Mouse (Mus musculus): ENCODE data around the gene Tcf12. TPM values are rescaled to one million over a fixed set of nuclear protein-coding genes. Genes with fewer than 3 reads are reported as not detected.

Tcf12 gene
- polyA plus RNA-seq, 1 experiment from 2014 or later: 29.7 TPM

DNA sequence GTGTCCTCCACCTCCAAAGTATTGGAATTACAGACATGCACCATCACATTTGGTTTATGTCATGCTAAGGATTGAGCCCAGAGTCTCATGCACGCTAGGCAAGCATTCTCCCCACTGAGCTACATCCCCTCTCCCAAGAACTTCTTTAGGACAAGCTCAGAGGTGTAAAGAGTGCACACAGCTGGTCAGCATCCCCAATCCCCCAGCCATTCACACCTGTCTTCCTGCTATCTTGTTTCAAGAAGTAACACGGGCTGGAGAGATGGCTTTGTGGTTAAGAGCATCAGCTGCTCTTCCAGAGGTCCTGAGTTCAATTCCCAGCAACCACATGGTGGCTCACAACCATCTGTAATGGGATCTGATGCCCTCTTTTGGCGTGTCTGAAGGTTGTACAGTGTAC is 295.6 kb downstream of the Tcf12 start:
- no peak for ATAC-seq (ENCODE audit: extremely low read depth, insufficient number of reproducible peaks, low FRiP score, low TSS enrichment)
- H3K36me3 ChIP-seq: no peaks in the 10 kb centered on the region
- H3K27me3 ChIP-seq (replicated peaks): no peaks in the 10 kb centered on the region
- H3K4me3 ChIP-seq: no peak overlapping the region
- no peak overlapping the region for H3K9ac ChIP-seq
- H3K9me3 ChIP-seq: no peaks in the 10 kb centered on the region
- H3K27ac ChIP-seq (replicated peaks): no peak overlapping the region
- no peak overlapping the region for H3K4me2 ChIP-seq
- peaks cover 7% of the 10 kb centered on the region; the same call in 1 of the 2 replicates for H3K4me1 ChIP-seq
- 41% methylated on average over 3 of the region's 3 CpGs for WGBS

- no peak for ATAC-seq (ENCODE audit: extremely low read depth, insufficient number of reproducible peaks, low FRiP score, low TSS enrichment)
- no peak overlapping the region for H3K27ac ChIP-seq (replicated peaks)
- H3K4me2 ChIP-seq: no peak overlapping the region
- H3K27me3 ChIP-seq (replicated peaks): no peaks in the 10 kb centered on the region
- no peak overlapping the region for H3K9ac ChIP-seq
- WGBS: 50% methylated on average over 3 of the region's 3 CpGs
- no peak overlapping the region for H3K4me3 ChIP-seq
- no peaks in the 10 kb centered on the region for H3K9me3 ChIP-seq
- no peaks in the 10 kb centered on the region for H3K36me3 ChIP-seq
- peaks cover 10% of the 10 kb centered on the region for H3K4me1 ChIP-seq
Measured at GRCm38 (mm10) chr9:71813565-71813964, 298.1 kb downstream of the Tcf12 start.

GRCm38 (mm10) chr9:71812914-71813313 is 298.8 kb downstream of the Tcf12 start:
- 55% methylated on average over 4 of the region's 4 CpGs for WGBS
- H3K27ac ChIP-seq (replicated peaks): no peak overlapping the region
- no peaks in the 10 kb centered on the region for H3K9me3 ChIP-seq
- H3K36me3 ChIP-seq: no peaks in the 10 kb centered on the region
- H3K27me3 ChIP-seq (replicated peaks): no peaks in the 10 kb centered on the region
- H3K4me2 ChIP-seq: no peak overlapping the region
- no peak for ATAC-seq (ENCODE audit: extremely low read depth, insufficient number of reproducible peaks, low FRiP score, low TSS enrichment)
- no peak overlapping the region for H3K4me3 ChIP-seq
- H3K9ac ChIP-seq: no peak overlapping the region
- peaks cover 10% of the 10 kb centered on the region for H3K4me1 ChIP-seq

DNA sequence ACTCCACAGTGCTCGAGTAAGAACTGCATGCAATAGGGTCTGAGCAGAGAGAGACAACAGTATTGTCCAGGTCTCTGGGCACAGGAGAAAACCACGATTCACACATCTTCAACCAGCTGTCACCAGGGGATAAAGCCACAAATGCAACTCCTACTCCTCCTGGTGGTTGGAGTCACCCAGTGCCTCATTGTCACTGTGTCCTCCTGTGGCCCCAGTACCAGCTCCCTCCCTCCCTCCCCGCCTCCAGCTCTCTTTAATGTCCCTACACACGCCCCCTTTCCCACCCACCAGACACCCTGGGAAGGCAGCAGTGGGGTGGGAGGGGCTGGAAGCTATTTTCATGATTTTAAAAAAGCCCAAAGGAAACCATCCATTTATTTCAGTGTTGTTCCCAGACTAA is 299.3 kb downstream of the Tcf12 start:
- no peaks in the 10 kb centered on the region for H3K27me3 ChIP-seq (replicated peaks)
- no peak overlapping the region for H3K4me3 ChIP-seq
- H3K4me1 ChIP-seq: peaks cover 10% of the 10 kb centered on the region
- no peak for ATAC-seq (ENCODE audit: extremely low read depth, insufficient number of reproducible peaks, low FRiP score, low TSS enrichment)
- H3K9ac ChIP-seq: no peak overlapping the region
- H3K36me3 ChIP-seq: no peaks in the 10 kb centered on the region
- no peak overlapping the region for H3K4me2 ChIP-seq
- no peaks in the 10 kb centered on the region for H3K9me3 ChIP-seq
- WGBS: 27% methylated on average over 4 of the region's 4 CpGs
- H3K27ac ChIP-seq (replicated peaks): no peak overlapping the region

DNA sequence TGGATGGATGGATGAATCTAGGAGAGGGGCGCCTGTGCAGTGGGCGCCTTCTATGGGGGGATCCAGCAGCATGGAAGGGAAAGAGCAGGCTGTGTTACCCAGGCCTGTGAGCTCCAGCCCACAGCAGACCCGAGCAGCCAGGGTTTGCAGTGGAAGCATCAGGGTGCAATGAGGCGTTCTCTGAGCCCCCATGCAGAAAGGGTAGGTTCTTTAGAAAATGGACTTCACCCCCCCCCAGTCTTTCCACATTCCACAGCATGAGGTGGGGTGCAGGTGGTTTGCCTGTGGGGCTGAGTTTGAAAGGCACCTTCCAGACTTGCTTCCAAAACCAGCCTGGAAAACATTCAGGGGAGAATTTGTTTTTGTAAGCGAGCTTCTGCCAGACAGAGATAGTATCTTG is 300.3 kb downstream of the Tcf12 start:
- Histone ChIP-seq H3K27me3 (replicated peaks) (no peaks in the 10 kb centered on the region), H3K4me1 (peaks cover 10% of the 10 kb centered on the region), H3K4me2 (no peak overlapping the region), H3K36me3 (no peaks in the 10 kb centered on the region), H3K9ac (no peak overlapping the region), H3K9me3 (no peaks in the 10 kb centered on the region), H3K4me3 (no peak overlapping the region), H3K27ac (replicated peaks) (no peak overlapping the region)
- 61% methylated on average over 5 of the region's 5 CpGs for WGBS
- no peak for ATAC-seq (ENCODE audit: extremely low read depth, insufficient number of reproducible peaks, low FRiP score, low TSS enrichment)

DNA sequence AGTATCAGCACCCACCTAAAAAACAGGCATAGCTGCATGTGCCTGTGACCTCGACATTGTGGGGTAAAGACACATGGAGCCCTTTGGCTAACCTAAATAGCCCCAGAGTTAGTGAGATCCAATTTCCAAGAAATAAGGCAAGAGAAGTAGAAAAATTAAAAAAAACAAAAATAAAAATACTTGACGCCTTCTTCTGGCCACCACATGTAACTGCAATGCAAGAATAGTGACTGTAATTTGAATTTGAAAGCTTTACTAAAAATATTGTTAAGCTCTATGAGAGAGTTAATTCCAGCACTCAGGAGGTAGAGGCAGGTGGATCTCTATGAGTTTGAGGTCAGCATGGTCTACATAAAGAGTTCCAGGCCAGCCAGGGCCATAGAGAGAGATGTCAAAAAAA is 300.9 kb downstream of the Tcf12 start:
- H3K27ac ChIP-seq (replicated peaks): no peak overlapping the region
- no peaks in the 10 kb centered on the region for H3K27me3 ChIP-seq (replicated peaks)
- no peak overlapping the region for H3K4me2 ChIP-seq
- 70% methylated on average over 2 of the region's 2 CpGs for WGBS
- no peak overlapping the region for H3K9ac ChIP-seq
- no peaks in the 10 kb centered on the region for H3K9me3 ChIP-seq
- H3K4me3 ChIP-seq: no peak overlapping the region
- H3K4me1 ChIP-seq: peaks cover 15% of the 10 kb centered on the region
- no peaks in the 10 kb centered on the region for H3K36me3 ChIP-seq
- ATAC-seq (ENCODE audit: extremely low read depth, insufficient number of reproducible peaks, low FRiP score, low TSS enrichment): no peak

GRCm38 (mm10) chr9:71808640-71809254 is 302.9 kb downstream of the Tcf12 start:
- WGBS: 31% methylated on average over 11 of the region's 11 CpGs
- H3K4me3 ChIP-seq: peak overlapping the region; percentile 29

DNA sequence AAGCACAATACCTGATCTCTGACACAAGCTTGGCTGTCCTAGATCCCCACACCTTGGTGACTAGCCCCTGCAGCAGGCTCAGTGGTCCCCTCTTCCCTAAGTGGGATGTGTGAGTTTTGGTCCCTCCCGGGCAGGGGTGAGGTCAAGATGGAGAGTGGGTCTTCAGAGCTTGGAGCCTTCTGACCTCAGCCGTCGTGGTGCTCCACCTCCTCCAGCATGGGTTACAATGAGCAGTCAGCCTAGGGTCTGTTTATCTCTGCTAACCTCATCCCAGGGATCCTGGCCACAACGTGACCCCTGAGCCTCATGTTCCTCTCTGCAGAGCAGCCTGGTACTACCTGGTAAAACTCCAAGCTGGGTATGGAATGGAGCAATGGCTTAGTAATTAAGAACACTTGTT is 303.9 kb downstream of the Tcf12 start:
- no peak for ATAC-seq (ENCODE audit: extremely low read depth, insufficient number of reproducible peaks, low FRiP score, low TSS enrichment)
- H3K9ac ChIP-seq: no peak overlapping the region
- no peak overlapping the region for H3K4me3 ChIP-seq
- H3K36me3 ChIP-seq: no peaks in the 10 kb centered on the region
- H3K4me1 ChIP-seq: peaks cover 27% of the 10 kb centered on the region
- no peak overlapping the region for H3K4me2 ChIP-seq
- no peaks in the 10 kb centered on the region for H3K9me3 ChIP-seq
- 49% methylated on average over 4 of the region's 4 CpGs for WGBS
- no peaks in the 10 kb centered on the region for H3K27me3 ChIP-seq (replicated peaks)
- H3K27ac ChIP-seq (replicated peaks): no peak overlapping the region

More at GRCm38 (mm10) chr9:71808640-71809254, 302.9 kb downstream of the Tcf12 start:
- Histone ChIP-seq H3K9me3 (no peaks in the 10 kb centered on the region), H3K36me3 (no peaks in the 10 kb centered on the region), H3K4me2 (peak overlapping the region; percentile 62), H3K9ac (no peak overlapping the region), H3K27ac (replicated peaks) (no peak overlapping the region), H3K4me1 (peaks cover 23% of the 10 kb centered on the region), H3K27me3 (replicated peaks) (no peaks in the 10 kb centered on the region)
- no peak for ATAC-seq (ENCODE audit: extremely low read depth, insufficient number of reproducible peaks, low FRiP score, low TSS enrichment)

DNA sequence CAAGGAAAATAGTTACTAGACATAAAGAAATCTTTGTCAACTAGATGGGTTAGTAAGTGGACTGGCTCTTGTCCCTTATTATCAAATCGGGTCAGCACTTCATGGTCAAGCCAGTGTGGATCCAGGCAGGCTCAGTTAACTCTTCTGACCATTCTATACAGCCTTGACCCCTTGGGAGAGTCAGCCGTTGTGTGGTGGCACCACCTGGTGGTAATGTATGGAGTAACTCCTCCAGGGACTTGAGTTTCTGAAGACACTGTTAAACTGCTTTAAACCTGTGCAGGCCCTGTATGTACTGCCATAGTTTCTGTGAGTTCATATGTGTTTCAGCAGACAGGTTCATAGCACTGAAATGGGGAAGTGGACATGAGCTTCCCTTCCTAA is 305.3 kb downstream of the Tcf12 start:
- H3K27ac ChIP-seq (replicated peaks): no peak overlapping the region
- H3K27me3 ChIP-seq (replicated peaks): no peaks in the 10 kb centered on the region; the same call in 1 of the 2 replicates
- no peaks in the 10 kb centered on the region for H3K36me3 ChIP-seq
- ATAC-seq (ENCODE audit: extremely low read depth, insufficient number of reproducible peaks, low FRiP score, low TSS enrichment): 0 out of 2 replicates have a peak, but pooled peaks have one; percentile 38
- no peaks in the 10 kb centered on the region for H3K9me3 ChIP-seq
- no peak overlapping the region for H3K9ac ChIP-seq
- peaks cover 23% of the 10 kb centered on the region for H3K4me1 ChIP-seq
- WGBS: 4% methylated on average over 2 of the region's 2 CpGs
- H3K4me3 ChIP-seq: no peak overlapping the region
- H3K4me2 ChIP-seq: no peak overlapping the region

DNA sequence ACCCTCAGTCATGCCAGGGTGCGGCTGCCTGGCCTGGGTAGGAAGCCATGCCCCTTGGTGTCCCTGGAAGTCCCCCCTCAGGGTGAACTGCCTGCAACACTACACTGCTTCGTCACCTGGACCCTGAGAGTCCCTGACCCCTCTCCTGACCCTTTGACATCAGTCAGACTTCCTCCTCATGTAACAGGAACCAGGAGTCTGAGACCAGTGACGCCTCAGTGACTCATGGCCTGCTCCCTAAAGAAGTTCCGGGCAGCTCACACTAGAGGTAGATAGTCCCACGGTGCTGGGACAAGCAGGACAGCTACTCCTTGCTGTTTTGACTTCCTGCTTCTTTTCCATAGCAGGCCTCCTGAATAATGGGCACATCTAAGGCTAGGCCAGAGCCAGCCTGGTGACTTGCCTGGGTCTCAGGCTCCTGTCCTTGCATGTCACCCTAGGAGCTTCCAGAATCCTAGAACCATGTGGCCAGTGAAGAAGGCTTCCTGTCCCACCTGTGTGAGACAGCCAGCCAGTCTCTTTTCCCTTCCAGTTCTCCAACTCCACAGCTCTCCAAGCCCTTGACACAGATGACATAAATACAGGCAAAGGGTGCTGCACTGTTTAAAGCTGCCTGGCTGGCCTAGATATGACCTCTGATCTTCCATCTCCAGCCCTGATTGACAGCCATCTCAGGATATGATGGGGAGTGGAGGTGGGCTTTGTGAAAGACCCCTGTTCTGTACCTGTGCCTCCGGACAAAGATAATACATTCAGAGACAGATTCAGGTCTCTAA is 305.8 kb downstream of the Tcf12 start:
- Histone ChIP-seq H3K9me3 (no peaks in the 10 kb centered on the region), H3K4me3 (no peak overlapping the region), H3K27ac (replicated peaks) (no peak overlapping the region), H3K36me3 (no peaks in the 10 kb centered on the region), H3K27me3 (replicated peaks) (no peaks in the 10 kb centered on the region; the same call in 1 of the 2 replicates), H3K4me2 (no peak overlapping the region), H3K9ac (no peak overlapping the region), H3K4me1 (peaks cover 20% of the 10 kb centered on the region)
- 62% methylated on average over 6 of the region's 6 CpGs for WGBS
- ATAC-seq (ENCODE audit: extremely low read depth, insufficient number of reproducible peaks, low FRiP score, low TSS enrichment): no peak

DNA sequence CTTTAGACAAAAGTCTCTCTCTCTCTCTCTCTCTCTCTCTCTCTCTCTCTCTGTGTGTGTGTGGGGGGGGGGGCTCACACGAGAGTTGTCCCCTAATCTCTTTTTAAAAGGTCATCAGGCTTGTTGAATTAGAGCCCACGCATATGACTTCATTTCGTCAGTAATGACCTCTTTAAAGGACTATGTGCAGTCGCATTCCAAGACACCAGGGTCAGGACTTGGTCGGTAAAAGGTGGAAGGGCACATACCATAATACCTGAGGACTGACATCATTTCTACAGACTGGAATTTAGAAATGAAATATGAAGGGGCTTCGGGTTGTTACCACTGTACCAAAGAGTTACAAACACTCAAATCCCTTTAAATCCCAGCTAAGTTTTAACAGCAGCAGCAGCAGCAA is 307.6 kb downstream of the Tcf12 start:
- no peaks in the 10 kb centered on the region; the same call in 1 of the 2 replicates for H3K27me3 ChIP-seq (replicated peaks)
- H3K9me3 ChIP-seq: no peaks in the 10 kb centered on the region
- WGBS: 27% methylated on average over 6 of the region's 6 CpGs
- peaks cover 20% of the 10 kb centered on the region for H3K4me1 ChIP-seq
- H3K4me2 ChIP-seq: no peak overlapping the region
- no peak overlapping the region for H3K27ac ChIP-seq (replicated peaks)
- no peak for ATAC-seq (ENCODE audit: extremely low read depth, insufficient number of reproducible peaks, low FRiP score, low TSS enrichment)
- 0 out of 2 replicates have a peak overlapping the region, but pooled peaks have one; percentile 1 for H3K9ac ChIP-seq
- H3K4me3 ChIP-seq: no peak overlapping the region
- H3K36me3 ChIP-seq: no peaks in the 10 kb centered on the region

Data from heart, embryonic 13.5 days (tissue).